Mouse (Mus musculus): ENCODE data around the gene Hmcn1. TPM values are rescaled to one million over a fixed set of nuclear protein-coding genes. Genes with fewer than 3 reads are reported as not detected.

Gene Hmcn1
- total and polyA plus RNA-seq, 3 experiments = 0.33 TPM; not detected in 2

DNA sequence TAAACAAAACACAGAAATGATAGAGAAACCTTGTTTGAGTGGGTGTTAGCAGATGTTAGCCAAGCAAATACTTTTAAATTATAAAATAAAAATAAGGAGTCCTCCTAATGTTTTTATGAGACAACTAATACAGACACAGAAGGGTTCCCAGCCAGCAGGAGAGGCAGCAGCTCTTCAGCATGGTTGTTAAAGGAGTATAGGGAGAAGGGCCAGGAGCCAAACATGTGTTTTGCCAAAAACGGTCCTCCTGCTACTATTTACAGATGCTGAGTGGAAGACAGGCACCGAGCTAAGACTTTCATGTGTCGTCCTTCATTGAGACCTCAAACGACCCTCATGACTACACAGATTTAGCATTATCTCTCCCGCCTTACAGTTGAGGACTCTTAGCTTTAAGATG lies 281.8 kb downstream of the Hmcn1 start:
- TF ChIP-seq GATA2 (IDR thresholded peaks at IDR 0.05; ENCODE audit: borderline replicate concordance, low read depth, low read length) = no peak
- TF ChIP-seq TAL1 (conservative IDR thresholded peaks at IDR 0.05; ENCODE audit: low read depth, low read length) = no peak
- no peak for TF ChIP-seq CTCF (IDR thresholded peaks at IDR 0.05; ENCODE audit: low read depth, low read length)
- TF ChIP-seq GATA1 (IDR thresholded peaks at IDR 0.05; ENCODE audit: borderline replicate concordance, low read length) = no peak
- TF ChIP-seq POLR2AphosphoS5 (IDR thresholded peaks at IDR 0.05; ENCODE audit: insufficient replicate concordance, low read depth, low read length) = no peak
- Histone ChIP-seq H3K9me3 (replicated peaks) (no peaks in the 10 kb centered on the region), H3K36me3 (replicated peaks) (no peaks in the 10 kb centered on the region), H3K27me3 (ENCODE audit: insufficient read depth, low read length) (no peaks in the 10 kb centered on the region), H3K4me3 (ENCODE audit: low read depth, low read length) (no peak overlapping the region), H3K4me1 (ENCODE audit: insufficient read depth, low read depth, low read length) (no peaks in the 10 kb centered on the region)
- no peak for DNase-seq (ENCODE audit: low spot score)
- ATAC-seq (ENCODE audit: extremely low read depth, insufficient number of reproducible peaks, low FRiP score, poor library complexity, severe bottlenecking) = no peak

GRCm38 (mm10) chr1:150706502-150706901 lies 286.7 kb downstream of the Hmcn1 start:
- Histone ChIP-seq H3K4me1 (ENCODE audit: insufficient read depth, low read depth, low read length) (no peaks in the 10 kb centered on the region), H3K27me3 (ENCODE audit: insufficient read depth, low read length) (0 out of 2 replicates have a peak, but pooled peaks cover 3% of the 10 kb centered on the region), H3K36me3 (replicated peaks) (no peaks in the 10 kb centered on the region), H3K9me3 (replicated peaks) (no peaks in the 10 kb centered on the region), H3K4me3 (ENCODE audit: low read depth, low read length) (no peak overlapping the region)
- TF ChIP-seq TAL1 (conservative IDR thresholded peaks at IDR 0.05; ENCODE audit: low read depth, low read length) = no peak
- TF ChIP-seq CTCF (IDR thresholded peaks at IDR 0.05; ENCODE audit: low read depth, low read length) = no peak
- TF ChIP-seq GATA2 (IDR thresholded peaks at IDR 0.05; ENCODE audit: borderline replicate concordance, low read depth, low read length) = no peak
- TF ChIP-seq POLR2AphosphoS5 (IDR thresholded peaks at IDR 0.05; ENCODE audit: insufficient replicate concordance, low read depth, low read length) = no peak
- no peak for TF ChIP-seq GATA1 (IDR thresholded peaks at IDR 0.05; ENCODE audit: borderline replicate concordance, low read length)
- DNase-seq (ENCODE audit: low spot score) = no peak
- ATAC-seq (ENCODE audit: extremely low read depth, insufficient number of reproducible peaks, low FRiP score, poor library complexity, severe bottlenecking) = no peak

DNA sequence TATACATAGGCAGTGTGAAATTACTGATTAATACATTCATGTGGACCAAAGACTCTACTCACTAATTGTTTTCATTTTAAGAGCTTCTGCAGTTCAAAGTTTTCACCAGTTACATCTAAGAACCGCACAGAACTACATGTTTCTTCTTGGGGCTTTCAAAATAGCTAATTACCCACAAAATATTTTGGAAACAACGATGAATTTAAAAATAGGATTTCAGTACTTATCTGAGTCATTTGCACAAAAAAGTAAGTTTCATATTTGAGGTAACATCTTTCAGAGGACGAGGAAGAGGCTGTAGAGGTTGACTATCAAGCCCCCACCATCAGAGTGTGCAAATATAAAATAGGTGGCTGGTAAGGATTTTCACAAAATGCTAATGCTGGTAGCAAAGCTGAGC lies 295.5 kb downstream of the Hmcn1 start:
- no peaks in the 10 kb centered on the region for H3K36me3 ChIP-seq (replicated peaks)
- DNase-seq (ENCODE audit: low spot score) = no peak
- H3K4me1 ChIP-seq (ENCODE audit: insufficient read depth, low read depth, low read length) = no peaks in the 10 kb centered on the region
- no peaks in the 10 kb centered on the region for H3K9me3 ChIP-seq (replicated peaks)
- H3K4me3 ChIP-seq (ENCODE audit: low read depth, low read length) = no peak overlapping the region
- H3K27me3 ChIP-seq (ENCODE audit: insufficient read depth, low read length) = no peaks in the 10 kb centered on the region
- ATAC-seq (ENCODE audit: extremely low read depth, insufficient number of reproducible peaks, low FRiP score, poor library complexity, severe bottlenecking) = no peak
- TF ChIP-seq TAL1 (conservative IDR thresholded peaks at IDR 0.05; ENCODE audit: low read depth, low read length) (no peak), POLR2AphosphoS5 (IDR thresholded peaks at IDR 0.05; ENCODE audit: insufficient replicate concordance, low read depth, low read length) (no peak), GATA2 (IDR thresholded peaks at IDR 0.05; ENCODE audit: borderline replicate concordance, low read depth, low read length) (no peak), GATA1 (IDR thresholded peaks at IDR 0.05; ENCODE audit: borderline replicate concordance, low read length) (no peak), CTCF (IDR thresholded peaks at IDR 0.05; ENCODE audit: low read depth, low read length) (no peak)

DNA sequence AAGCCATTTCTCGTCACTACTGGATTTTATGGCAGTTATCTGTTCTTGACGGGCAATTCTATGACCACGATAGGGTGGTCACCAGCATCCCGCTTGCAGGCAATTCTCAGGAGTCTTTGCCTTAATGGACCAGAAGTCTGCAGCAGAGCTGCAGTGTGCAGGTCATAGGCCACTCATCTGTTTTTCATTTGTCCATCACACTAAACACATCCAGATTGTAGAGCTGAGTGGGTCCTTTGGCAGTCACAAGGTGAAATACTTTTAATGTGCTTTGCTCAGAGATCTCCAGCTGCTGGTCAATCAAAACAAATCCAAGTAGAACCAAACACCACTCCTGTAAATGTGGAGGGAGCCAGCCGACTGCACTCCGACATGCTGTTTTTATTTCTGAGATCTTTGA lies 311.2 kb downstream of the Hmcn1 start:
- DNase-seq (ENCODE audit: low spot score) = no peak
- ATAC-seq (ENCODE audit: extremely low read depth, insufficient number of reproducible peaks, low FRiP score, poor library complexity, severe bottlenecking) = no peak
- H3K4me1 ChIP-seq (ENCODE audit: insufficient read depth, low read depth, low read length) = no peaks in the 10 kb centered on the region
- TF ChIP-seq GATA1 (IDR thresholded peaks at IDR 0.05; ENCODE audit: borderline replicate concordance, low read length) = no peak
- TF ChIP-seq GATA2 (IDR thresholded peaks at IDR 0.05; ENCODE audit: borderline replicate concordance, low read depth, low read length) = no peak
- TF ChIP-seq POLR2AphosphoS5 (IDR thresholded peaks at IDR 0.05; ENCODE audit: insufficient replicate concordance, low read depth, low read length) = no peak
- TF ChIP-seq CTCF (IDR thresholded peaks at IDR 0.05; ENCODE audit: low read depth, low read length) = no peak
- TF ChIP-seq TAL1 (conservative IDR thresholded peaks at IDR 0.05; ENCODE audit: low read depth, low read length) = no peak
- no peaks in the 10 kb centered on the region for H3K36me3 ChIP-seq (replicated peaks)
- H3K4me3 ChIP-seq (ENCODE audit: low read depth, low read length) = no peak overlapping the region
- no peaks in the 10 kb centered on the region for H3K27me3 ChIP-seq (ENCODE audit: insufficient read depth, low read length)
- H3K9me3 ChIP-seq (replicated peaks) = no peaks in the 10 kb centered on the region

- DNase-seq (ENCODE audit: low spot score) (no peak), ATAC-seq (ENCODE audit: extremely low read depth, insufficient number of reproducible peaks, low FRiP score, poor library complexity, severe bottlenecking) (no peak)
- no peaks in the 10 kb centered on the region for H3K9me3 ChIP-seq (replicated peaks)
- H3K4me1 ChIP-seq (ENCODE audit: insufficient read depth, low read depth, low read length) = no peaks in the 10 kb centered on the region
- no peak for TF ChIP-seq TAL1 (conservative IDR thresholded peaks at IDR 0.05; ENCODE audit: low read depth, low read length)
- TF ChIP-seq GATA1 (IDR thresholded peaks at IDR 0.05; ENCODE audit: borderline replicate concordance, low read length) = no peak
- TF ChIP-seq GATA2 (IDR thresholded peaks at IDR 0.05; ENCODE audit: borderline replicate concordance, low read depth, low read length) = no peak
- TF ChIP-seq CTCF (IDR thresholded peaks at IDR 0.05; ENCODE audit: low read depth, low read length) = no peak
- no peak for TF ChIP-seq POLR2AphosphoS5 (IDR thresholded peaks at IDR 0.05; ENCODE audit: insufficient replicate concordance, low read depth, low read length)
- H3K27me3 ChIP-seq (ENCODE audit: insufficient read depth, low read length) = no peaks in the 10 kb centered on the region
- H3K4me3 ChIP-seq (ENCODE audit: low read depth, low read length) = no peak overlapping the region
- no peaks in the 10 kb centered on the region for H3K36me3 ChIP-seq (replicated peaks)
These were observed 311.8 kb downstream of the Hmcn1 start for GRCm38 (mm10) chr1:150681433-150681832.

DNA sequence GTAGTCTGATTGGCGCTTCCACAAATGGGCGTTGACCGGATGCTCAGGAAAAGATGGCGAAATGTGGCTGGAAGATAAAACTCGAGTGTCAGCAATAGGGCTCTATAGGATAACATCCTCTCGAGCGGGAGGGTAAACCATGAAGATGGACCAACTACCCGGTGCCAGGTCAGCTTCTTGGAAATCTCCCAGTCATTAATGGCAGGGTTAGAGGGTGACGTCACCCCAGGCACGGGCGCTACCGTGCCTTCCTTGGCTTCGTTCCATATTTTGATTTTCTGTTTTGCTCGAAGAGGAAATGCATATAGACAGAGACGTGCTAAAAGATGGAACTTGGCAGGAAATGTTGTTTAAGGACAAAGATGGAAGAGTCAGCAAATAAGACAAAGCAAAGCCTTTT lies 312.2 kb downstream of the Hmcn1 start:
- ATAC-seq (ENCODE audit: extremely low read depth, insufficient number of reproducible peaks, low FRiP score, poor library complexity, severe bottlenecking) = no peak
- TF ChIP-seq GATA2 (IDR thresholded peaks at IDR 0.05; ENCODE audit: borderline replicate concordance, low read depth, low read length) = no peak
- no peaks in the 10 kb centered on the region for H3K27me3 ChIP-seq (ENCODE audit: insufficient read depth, low read length)
- H3K36me3 ChIP-seq (replicated peaks) = no peaks in the 10 kb centered on the region
- no peak overlapping the region for H3K4me3 ChIP-seq (ENCODE audit: low read depth, low read length)
- H3K4me1 ChIP-seq (ENCODE audit: insufficient read depth, low read depth, low read length) = no peaks in the 10 kb centered on the region
- no peak for DNase-seq (ENCODE audit: low spot score)
- H3K9me3 ChIP-seq (replicated peaks) = no peaks in the 10 kb centered on the region

DNA sequence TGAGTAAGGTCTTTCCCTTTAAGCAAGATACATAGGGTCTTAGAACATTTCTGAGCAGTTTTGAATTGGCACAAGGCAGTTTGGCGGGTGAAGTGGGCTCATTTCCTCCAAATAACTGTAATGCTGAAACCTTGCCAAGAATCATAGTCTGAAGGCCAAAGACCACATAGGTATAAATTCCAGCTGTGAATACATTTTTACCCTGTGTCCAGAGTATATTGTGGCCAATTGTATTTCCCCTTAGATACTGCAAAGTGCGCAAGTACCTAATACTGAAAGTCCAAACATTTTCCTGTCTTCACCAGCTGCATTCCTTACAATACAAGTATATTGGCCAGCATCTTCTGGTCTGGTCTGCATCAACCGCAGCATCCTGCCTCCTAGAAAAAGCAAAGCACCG lies 312.9 kb downstream of the Hmcn1 start:
- Histone ChIP-seq H3K36me3 (replicated peaks) (no peaks in the 10 kb centered on the region), H3K9me3 (replicated peaks) (no peaks in the 10 kb centered on the region), H3K27me3 (ENCODE audit: insufficient read depth, low read length) (no peaks in the 10 kb centered on the region), H3K4me3 (ENCODE audit: low read depth, low read length) (no peak overlapping the region), H3K4me1 (ENCODE audit: insufficient read depth, low read depth, low read length) (no peaks in the 10 kb centered on the region)
- TF ChIP-seq TAL1 (conservative IDR thresholded peaks at IDR 0.05; ENCODE audit: low read depth, low read length) = no peak
- DNase-seq (ENCODE audit: low spot score) = no peak
- no peak for ATAC-seq (ENCODE audit: extremely low read depth, insufficient number of reproducible peaks, low FRiP score, poor library complexity, severe bottlenecking)
